Mouse (Mus musculus) forebrain, embryonic 11.5 days (tissue): ENCODE data around the gene Mertk. TPM values are rescaled to one million over a fixed set of nuclear protein-coding genes. Genes with fewer than 3 reads are reported as not detected.

Experiments
- ATAC-seq: fragments of 200-750 bp; cut with Nextera tagmentation; replicated peaks from 2 replicates; pipeline ENCODE4 v1.8.0; 2017; ENCODE audit warnings: moderate TSS enrichment; ENCODE audit not compliant: low FRiP score
- DNase-seq: peaks from one replicate; pipeline ENCODE4 v3.0.0-alpha.2; 2017; ENCODE audit warnings: low spot score
- H3K27ac ChIP-seq: fragments of 300-500 bp; sonication (generic); 2 replicates; pipeline ENCODE4 v1.5.1; 2014; ENCODE audit warnings: low read depth, low read length
- H3K27me3 ChIP-seq: fragments of 300-500 bp; sonication (generic); 2 replicates; pipeline ENCODE4 v1.6.1; 2014; ENCODE audit warnings: mild to moderate bottlenecking, low read length, mixed read lengths; ENCODE audit not compliant: control insufficient read depth, insufficient read depth
- H3K36me3 ChIP-seq: fragments of 300-500 bp; sonication (generic); 2 replicates; pipeline ENCODE4 v1.6.1; 2014; ENCODE audit warnings: mild to moderate bottlenecking, low read length, moderate library complexity, mixed read lengths; ENCODE audit not compliant: control insufficient read depth, insufficient read depth
- H3K4me1 ChIP-seq: fragments of 300-500 bp; sonication (generic); replicated peaks from 2 replicates; pipeline ENCODE4 v1.6.1; 2014; ENCODE audit warnings: low read length, mixed read lengths; ENCODE audit not compliant: control insufficient read depth, insufficient read depth
- H3K4me2 ChIP-seq: fragments of 300-500 bp; sonication (generic); 2 replicates; pipeline ENCODE4 v1.6.1; 2014; ENCODE audit warnings: low read depth, mild to moderate bottlenecking, low read length, moderate library complexity, mixed read lengths; ENCODE audit not compliant: severe bottlenecking
- H3K4me3 ChIP-seq: fragments of 300-500 bp; sonication (generic); 2 replicates; pipeline ENCODE4 v1.5.1; 2014; ENCODE audit warnings: low read depth, low read length
- H3K9ac ChIP-seq: fragments of 300-500 bp; sonication (generic); 2 replicates; pipeline ENCODE4 v1.6.1; 2014; ENCODE audit warnings: low read length
- H3K9me3 ChIP-seq: fragments of 300-500 bp; sonication (generic); 2 replicates; pipeline ENCODE4 v1.6.1; 2016; ENCODE audit warnings: low read length, mixed read lengths; ENCODE audit not compliant: control insufficient read depth
- WGBS: fragments of 180-500 bp; shearing (Covaris S2); extraction: QIAGEN DNeasy Blood & Tissue Kit; methylation state at CpG from one replicate; pipeline ENCODE4 v1.1.7; 2014; 5-methylcytosine and 5-hydroxymethylcytosine counted together
- polyA plus RNA-seq: library from polyadenylated mRNA; unstranded; fragments of >200 nt; fragmentation: Nextera tagmentation; extraction: Ambion mirVana; gene quantifications from 2 replicates; pipeline ENCODE4 v1.2.1, GENCODE M21; 2014

The Mertk gene
- polyA plus RNA-seq, 1 experiment from 2014 or later: 4.4 TPM

DNA sequence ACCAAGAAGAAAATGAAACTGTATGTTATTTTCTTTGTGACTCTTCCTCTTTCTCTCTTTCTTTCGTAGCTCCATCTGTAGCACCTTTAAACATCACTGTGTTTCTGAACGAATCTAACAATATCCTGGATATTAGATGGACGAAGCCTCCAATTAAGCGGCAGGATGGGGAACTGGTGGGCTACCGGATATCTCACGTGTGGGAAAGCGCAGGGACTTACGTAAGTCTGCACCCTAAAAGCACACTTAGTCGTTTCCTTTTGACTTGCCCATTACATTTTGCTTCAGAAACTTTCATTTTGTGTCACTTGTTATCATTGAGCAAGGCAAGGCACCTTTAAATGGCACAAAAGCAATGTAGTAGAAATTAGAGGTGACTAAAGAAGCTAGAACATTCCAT, 63.3 kb downstream of the Mertk start:
- Histone ChIP-seq H3K36me3 (no peaks in the 10 kb centered on the region), H3K9ac (no peak overlapping the region), H3K4me2 (no peak overlapping the region), H3K4me1 (no peaks in the 10 kb centered on the region), H3K4me3 (no peak overlapping the region), H3K27me3 (no peaks in the 10 kb centered on the region), H3K9me3 (no peaks in the 10 kb centered on the region), H3K27ac (no peak overlapping the region)
- DNase-seq (no peak), ATAC-seq (no peak)
- 90% methylated on average over 9 of the region's 9 CpGs for WGBS

DNA sequence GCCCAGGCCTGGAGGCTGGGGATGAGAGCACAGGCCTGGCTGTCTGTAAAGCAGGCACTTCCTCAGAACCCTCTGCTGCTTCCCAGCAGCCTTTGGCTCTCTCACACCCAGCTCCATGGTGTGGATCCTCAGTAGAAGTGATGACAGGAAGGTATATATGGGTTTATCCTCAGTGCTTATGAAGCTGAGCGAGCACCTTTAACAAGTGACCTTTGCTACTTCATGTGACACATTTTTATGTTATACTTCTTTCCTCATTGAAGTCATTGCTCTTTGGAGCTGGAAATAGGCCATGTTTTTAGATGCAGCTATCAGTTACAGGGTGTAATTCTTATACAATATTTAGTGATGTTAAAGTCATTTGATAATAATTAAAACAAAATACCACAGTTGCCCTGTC, 67.0 kb downstream of the Mertk start:
- WGBS: 84% methylated on average over 1 of the region's 1 CpGs
- Histone ChIP-seq H3K9me3 (no peaks in the 10 kb centered on the region), H3K4me2 (no peak overlapping the region), H3K36me3 (no peaks in the 10 kb centered on the region), H3K27me3 (no peaks in the 10 kb centered on the region), H3K4me3 (no peak overlapping the region), H3K4me1 (no peaks in the 10 kb centered on the region), H3K9ac (no peak overlapping the region), H3K27ac (no peak overlapping the region)
- DNase-seq (no peak), ATAC-seq (no peak)

DNA sequence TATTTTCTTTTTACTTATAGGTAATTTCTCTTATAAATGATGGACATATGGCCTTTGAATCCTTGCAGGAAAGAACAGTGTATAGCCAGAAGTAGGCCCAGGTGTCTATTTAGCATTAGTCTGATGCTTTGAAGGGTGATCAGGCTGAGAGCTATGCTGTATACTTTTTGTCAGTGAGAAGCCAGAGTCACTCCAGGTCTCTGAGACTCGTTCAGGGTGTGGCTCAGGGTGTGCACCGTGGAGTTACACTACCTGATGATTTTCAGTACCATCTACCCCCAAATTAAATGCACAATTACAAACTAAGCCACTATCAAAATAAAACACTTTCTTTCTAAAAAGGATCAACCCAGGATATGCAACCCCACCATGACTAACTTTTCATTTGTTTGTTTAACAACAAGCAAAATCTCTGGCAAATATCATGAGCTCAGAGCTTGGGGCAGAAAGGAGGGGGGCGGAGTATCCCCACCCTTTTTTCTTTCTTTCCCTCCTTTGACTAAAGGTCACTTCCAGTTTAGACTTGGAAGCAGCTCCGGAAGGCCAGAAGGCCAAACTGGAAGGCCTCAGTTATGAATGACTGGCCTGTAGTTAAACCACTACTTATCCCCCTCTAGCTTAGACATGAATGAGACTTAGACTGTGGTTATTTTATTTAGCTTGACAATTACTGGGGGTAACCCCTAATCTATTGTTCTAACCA, 69.9 kb downstream of the Mertk start:
- no peaks in the 10 kb centered on the region for H3K9me3 ChIP-seq
- no peak overlapping the region for H3K4me2 ChIP-seq
- H3K36me3 ChIP-seq: no peaks in the 10 kb centered on the region
- no peaks in the 10 kb centered on the region for H3K27me3 ChIP-seq
- 82% methylated on average over 4 of the region's 4 CpGs for WGBS
- H3K4me3 ChIP-seq: no peak overlapping the region
- no peak overlapping the region for H3K9ac ChIP-seq
- no peak overlapping the region for H3K27ac ChIP-seq
- ATAC-seq (no peak), DNase-seq (no peak)
- H3K4me1 ChIP-seq: no peaks in the 10 kb centered on the region

DNA sequence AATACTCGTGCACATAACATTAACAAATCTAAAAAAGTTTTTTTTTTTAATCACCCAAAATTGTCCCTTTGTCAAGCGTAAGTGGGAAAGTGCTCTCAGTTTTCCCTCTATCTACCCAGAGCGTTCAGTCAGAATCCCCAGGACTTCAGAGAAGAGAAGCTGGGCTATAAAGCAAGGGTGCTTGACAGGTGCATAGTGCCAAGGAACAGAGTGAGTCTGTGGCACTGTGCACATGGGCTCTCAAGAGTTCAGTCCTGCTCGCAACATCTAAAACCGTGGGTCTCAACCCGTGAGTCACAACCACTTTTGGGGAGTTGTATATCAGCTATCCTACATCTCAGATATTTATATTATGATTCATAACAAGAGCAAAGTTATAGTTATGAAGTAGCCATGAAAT, 71.8 kb downstream of the Mertk start:
- Histone ChIP-seq H3K9ac (no peak overlapping the region), H3K4me2 (no peak overlapping the region), H3K27me3 (no peaks in the 10 kb centered on the region), H3K36me3 (no peaks in the 10 kb centered on the region), H3K9me3 (no peaks in the 10 kb centered on the region), H3K27ac (no peak overlapping the region), H3K4me1 (no peaks in the 10 kb centered on the region), H3K4me3 (no peak overlapping the region)
- ATAC-seq (no peak), DNase-seq (no peak)
- WGBS: 89% methylated on average over 6 of the region's 6 CpGs

DNA sequence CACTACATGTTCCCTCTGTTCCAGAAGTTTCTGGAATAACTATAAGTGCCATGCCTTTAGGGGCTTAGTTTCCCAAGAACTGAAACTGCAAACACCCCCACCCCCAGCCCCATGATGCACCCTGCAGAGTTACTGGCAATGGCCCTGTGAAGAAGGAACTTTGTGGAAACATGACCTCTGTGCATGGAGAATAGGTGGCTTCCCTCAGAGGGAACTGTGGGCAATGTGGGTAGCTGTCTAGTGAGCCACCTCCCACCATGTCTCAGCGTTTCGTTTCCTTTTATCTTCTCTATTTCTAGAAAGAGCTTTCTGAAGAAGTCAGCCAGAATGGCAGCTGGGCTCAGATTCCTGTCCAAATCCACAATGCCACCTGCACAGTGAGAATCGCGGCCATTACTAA, 72.3 kb downstream of the Mertk start:
- Histone ChIP-seq H3K27me3 (no peaks in the 10 kb centered on the region), H3K4me1 (no peaks in the 10 kb centered on the region), H3K4me2 (no peak overlapping the region), H3K9me3 (no peaks in the 10 kb centered on the region), H3K27ac (no peak overlapping the region), H3K36me3 (no peaks in the 10 kb centered on the region), H3K9ac (no peak overlapping the region), H3K4me3 (no peak overlapping the region)
- ATAC-seq (no peak), DNase-seq (no peak)
- 94% methylated on average over 4 of the region's 4 CpGs for WGBS

DNA sequence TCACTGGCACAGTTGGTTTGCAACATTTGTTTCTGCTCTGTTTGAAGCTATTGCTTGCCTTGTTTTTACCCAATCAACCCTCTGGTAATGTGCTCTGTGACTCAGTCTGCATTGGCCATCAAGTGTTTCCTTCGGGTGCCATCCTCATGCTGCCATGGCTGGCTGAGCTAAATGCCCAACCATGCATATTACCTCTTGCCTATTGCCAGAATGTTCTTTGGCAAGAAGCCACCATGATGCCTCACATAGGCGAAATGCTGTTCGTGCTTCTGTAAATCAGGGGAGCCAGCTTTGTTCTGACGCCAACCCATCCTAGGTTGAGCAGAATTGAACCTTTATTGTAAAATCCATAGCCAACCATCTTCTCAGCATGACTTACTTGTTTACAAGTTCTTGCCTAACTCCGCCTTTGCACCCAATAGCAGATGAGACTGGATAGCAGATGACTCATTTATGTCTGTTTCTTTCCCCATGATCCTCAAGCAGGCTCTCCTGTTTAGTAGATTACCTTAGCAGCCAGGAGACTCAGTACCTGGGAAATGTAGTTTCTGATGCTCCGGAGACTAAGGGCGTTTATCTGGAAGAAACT, 73.1 kb downstream of the Mertk start:
- Histone ChIP-seq H3K27ac (no peak overlapping the region), H3K4me1 (no peaks in the 10 kb centered on the region), H3K9ac (no peak overlapping the region), H3K27me3 (no peaks in the 10 kb centered on the region), H3K4me2 (no peak overlapping the region), H3K4me3 (no peak overlapping the region), H3K36me3 (no peaks in the 10 kb centered on the region), H3K9me3 (no peaks in the 10 kb centered on the region)
- ATAC-seq (no peak), DNase-seq (no peak)
- 92% methylated on average over 7 of the region's 7 CpGs for WGBS

DNA sequence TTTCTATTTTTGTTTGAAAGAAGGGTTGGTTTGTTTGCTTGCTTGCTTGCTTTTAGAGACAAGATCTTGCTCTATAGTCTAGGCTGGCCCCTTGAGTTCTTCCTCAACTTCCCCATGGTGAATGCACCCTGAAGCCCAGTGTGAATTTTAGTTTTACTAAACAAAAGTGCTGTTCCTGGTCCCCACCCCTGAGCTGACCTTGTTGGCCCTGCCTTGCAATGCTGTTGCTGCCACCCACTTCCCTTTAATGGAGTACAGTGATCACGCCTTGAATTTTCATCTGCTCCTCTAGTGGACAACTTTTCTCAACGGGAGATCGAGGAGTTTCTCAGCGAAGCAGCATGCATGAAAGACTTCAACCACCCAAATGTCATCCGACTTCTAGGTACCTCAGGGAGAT, 83.5 kb downstream of the Mertk start:
- no peak overlapping the region for H3K9ac ChIP-seq
- ATAC-seq (no peak), DNase-seq (no peak)
- H3K27me3 ChIP-seq: no peaks in the 10 kb centered on the region
- H3K9me3 ChIP-seq: no peaks in the 10 kb centered on the region
- no peak overlapping the region for H3K4me3 ChIP-seq
- H3K36me3 ChIP-seq: no peaks in the 10 kb centered on the region
- H3K4me1 ChIP-seq: no peaks in the 10 kb centered on the region
- 91% methylated on average over 5 of the region's 5 CpGs for WGBS
- no peak overlapping the region for H3K27ac ChIP-seq
- no peak overlapping the region for H3K4me2 ChIP-seq

DNA sequence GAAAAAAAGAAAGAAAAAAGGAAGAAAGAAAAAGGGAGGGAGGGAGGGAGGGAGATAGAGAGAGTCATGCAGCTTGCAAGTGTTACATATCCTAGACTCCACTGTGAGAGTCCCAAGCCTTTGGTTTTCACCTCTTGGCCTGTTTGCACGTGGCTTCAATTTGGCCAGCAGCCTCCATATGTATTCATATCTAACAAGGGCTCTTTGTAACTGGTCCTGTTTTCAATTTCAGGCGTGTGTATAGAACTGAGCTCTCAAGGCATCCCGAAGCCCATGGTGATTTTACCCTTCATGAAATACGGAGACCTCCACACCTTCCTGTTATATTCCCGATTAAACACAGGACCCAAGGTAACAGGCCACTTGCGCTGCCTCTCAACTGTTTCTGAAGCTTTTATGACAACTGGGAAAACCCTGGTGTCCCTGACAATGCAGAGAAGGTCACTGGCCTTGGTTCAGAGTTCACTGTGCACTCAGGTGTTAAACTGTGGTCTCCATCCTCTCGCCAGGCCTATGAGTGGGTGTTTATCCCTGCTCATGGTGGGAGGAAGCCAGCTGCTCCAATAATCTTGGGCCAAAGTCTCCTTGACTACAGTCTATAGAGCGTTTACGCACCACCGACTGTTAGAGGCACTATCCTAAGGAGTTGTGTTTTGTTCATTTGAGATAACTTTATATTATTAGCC, 85.0 kb downstream of the Mertk start:
- no peaks in the 10 kb centered on the region for H3K36me3 ChIP-seq
- H3K4me1 ChIP-seq: no peaks in the 10 kb centered on the region
- H3K27me3 ChIP-seq: no peaks in the 10 kb centered on the region
- H3K4me2 ChIP-seq: no peak overlapping the region
- H3K4me3 ChIP-seq: no peak overlapping the region
- no peaks in the 10 kb centered on the region for H3K9me3 ChIP-seq
- DNase-seq (no peak), ATAC-seq (no peak)
- H3K27ac ChIP-seq: no peak overlapping the region
- no peak overlapping the region for H3K9ac ChIP-seq
- 75% methylated on average over 10 of the region's 10 CpGs for WGBS

DNA sequence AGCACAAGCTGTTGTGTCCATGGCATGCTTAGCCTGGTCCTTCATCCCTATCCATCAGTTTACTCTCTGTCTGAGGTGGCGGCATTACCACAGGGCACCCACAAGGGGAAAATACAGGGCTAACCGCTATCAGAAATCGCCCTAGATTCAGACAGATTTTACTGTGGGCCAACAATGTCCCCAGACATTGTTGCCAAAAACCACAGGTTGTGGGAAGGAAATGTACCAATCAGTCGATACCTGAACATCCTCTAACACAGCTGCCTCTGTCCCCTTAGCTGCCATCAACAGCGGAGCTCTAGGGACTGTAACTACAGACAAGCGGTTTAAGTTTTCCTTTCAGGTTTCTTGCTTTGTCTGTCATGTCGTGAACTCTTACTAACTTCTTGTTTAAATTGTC, 86.1 kb downstream of the Mertk start:
- no peak for DNase-seq
- WGBS: 93% methylated on average over 7 of the region's 7 CpGs
- ATAC-seq: no peak
- Histone ChIP-seq H3K4me3 (no peak overlapping the region), H3K36me3 (no peaks in the 10 kb centered on the region), H3K4me1 (no peaks in the 10 kb centered on the region), H3K27me3 (no peaks in the 10 kb centered on the region), H3K27ac (no peak overlapping the region), H3K4me2 (no peak overlapping the region), H3K9ac (no peak overlapping the region), H3K9me3 (no peaks in the 10 kb centered on the region)
